Mouse (Mus musculus) megakaryocyte-erythroid progenitor cell, adult 5-6 weeks (primary cell): ENCODE measurements around the gene Gm20605. TPM values are rescaled to one million over a fixed set of nuclear protein-coding genes. Genes with fewer than 3 reads are reported as not detected.

Experiments
- ATAC-seq: replicated peaks from 2 replicates; pipeline ENCODE4 v1.8.0; 2016; ENCODE audit warnings: mild to moderate bottlenecking, inconsistent platforms; ENCODE audit not compliant: severe bottlenecking, poor library complexity, low FRiP score, low TSS enrichment
- total RNA-seq, 2 experiments: library from RNA; stranded (forward) in 1 of 2; stranded (reverse) in 1 of 2; fragments of 200-1000, 215-1000 nt in 1 of 2; fragments of >200 nt in 1 of 2; fragmentation: Nextera tagmentation in 1 of 2; gene quantifications; 2 replicates each; pipeline ENCODE4 v1.2.3; 2014 to 2017

The Gm20605 gene
- total RNA-seq, 2 experiments from 2014 or later: 3.1 to 22.4 TPM

GRCm38 (mm10) chr5:137683388-137684293, 54.7 kb downstream of the Gm20605 start:
- ATAC-seq: no peak

- ATAC-seq: peak; percentile 91
Measured at GRCm38 (mm10) chr5:137684294-137685123, 55.5 kb downstream of the Gm20605 start, which contains the start of gene Agfg2. Agfg2 (minus strand) TSS chr5:137684726.

GRCm38 (mm10) chr5:137685653-137686052, 56.7 kb downstream of the Gm20605 start:
- ATAC-seq: no peak

- ATAC-seq: peak; percentile 87
Measured at GRCm38 (mm10) chr5:137686127-137686790, 57.3 kb downstream of the Gm20605 start.

GRCm38 (mm10) chr5:137689974-137690373, 61.0 kb downstream of the Gm20605 start:
- ATAC-seq: no peak

GRCm38 (mm10) chr5:137690531-137690930, 61.6 kb downstream of the Gm20605 start:
- ATAC-seq: no peak

GRCm38 (mm10) chr5:137691881-137692280, 62.9 kb downstream of the Gm20605 start:
- ATAC-seq: no peak

Other genes with a start within 250 kb of the Gm20605 start
- gene Zan, start 152.1 kb upstream of the Gm20605 start, total RNA-seq (2014; fragmentation: Nextera tagmentation): 0.02 and 0.92 TPM in 2 replicates
- gene Zan, start 152.1 kb upstream of the Gm20605 start, total RNA-seq (2017): 0.05 and 0.11 TPM in 2 replicates
- gene Pop7, start 126.7 kb upstream of the Gm20605 start, total RNA-seq (2014; fragmentation: Nextera tagmentation): 51.2 and 51.5 TPM in 2 replicates
- gene Pop7, start 126.7 kb upstream of the Gm20605 start, total RNA-seq (2017): 26.6 and 34.2 TPM in 2 replicates
- gene Gigyf1, start 110.6 kb upstream of the Gm20605 start, total RNA-seq (2014; fragmentation: Nextera tagmentation): 19.8 and 39.2 TPM in 2 replicates
- 7.9 and 10.8 TPM in 2 replicates for gene Gigyf1, start 110.6 kb upstream of the Gm20605 start, total RNA-seq (2017)
- not detected in 2 replicates for gene Epo, start 95.9 kb upstream of the Gm20605 start, total RNA-seq (2014; fragmentation: Nextera tagmentation)
- gene Epo, start 95.9 kb upstream of the Gm20605 start, total RNA-seq (2017): not detected in 2 replicates
- gene Gnb2, start 95.7 kb upstream of the Gm20605 start, total RNA-seq (2014; fragmentation: Nextera tagmentation): 367 and 396 TPM in 2 replicates
- gene Gnb2, start 95.7 kb upstream of the Gm20605 start, total RNA-seq (2017): 155 and 173 TPM in 2 replicates
- gene Actl6b, start 75.7 kb upstream of the Gm20605 start, total RNA-seq (2014; fragmentation: Nextera tagmentation): not detected in 2 replicates
- gene Actl6b, start 75.7 kb upstream of the Gm20605 start, total RNA-seq (2017): not detected in 2 replicates
- gene Tfr2, start 59.3 kb upstream of the Gm20605 start, total RNA-seq (2014; fragmentation: Nextera tagmentation): 166 and 215 TPM in 2 replicates
- 94.7 and 144 TPM in 2 replicates for gene Tfr2, start 59.3 kb upstream of the Gm20605 start, total RNA-seq (2017)
- gene Mospd3, start 28.1 kb upstream of the Gm20605 start, total RNA-seq (2014; fragmentation: Nextera tagmentation): 258 and 312 TPM in 2 replicates
- gene Mospd3, start 28.1 kb upstream of the Gm20605 start, total RNA-seq (2017): 15.8 and 18.8 TPM in 2 replicates
- gene Pcolce, start 15.4 kb upstream of the Gm20605 start, total RNA-seq (2014; fragmentation: Nextera tagmentation): 3.5 TPM in 1 of 2 replicates, not detected in the other
- 0.34 TPM in 1 of 2 replicates, not detected in the other for gene Pcolce, start 15.4 kb upstream of the Gm20605 start, total RNA-seq (2017)
- gene Fbxo24, start 173 bp upstream of the Gm20605 start, total RNA-seq (2014; fragmentation: Nextera tagmentation): not detected in 2 replicates
- gene Fbxo24, start 173 bp upstream of the Gm20605 start, total RNA-seq (2017): not detected in 2 replicates
- 56.4 and 79.5 TPM in 2 replicates for gene Lrch4, start 54 bp upstream of the Gm20605 start, total RNA-seq (2014; fragmentation: Nextera tagmentation)
- gene Lrch4, start 54 bp upstream of the Gm20605 start, total RNA-seq (2017): 13.9 and 14.7 TPM in 2 replicates
- gene Sap25, start 12.2 kb downstream of the Gm20605 start, total RNA-seq (2014; fragmentation: Nextera tagmentation): 45.8 and 69.9 TPM in 2 replicates
- gene Sap25, start 12.2 kb downstream of the Gm20605 start, total RNA-seq (2017): 10.0 and 12.9 TPM in 2 replicates
- gene Irs3, start 16.5 kb downstream of the Gm20605 start, total RNA-seq (2014; fragmentation: Nextera tagmentation): not detected in 2 replicates
- 0.80 TPM in 1 of 2 replicates, not detected in the other for gene Irs3, start 16.5 kb downstream of the Gm20605 start, total RNA-seq (2017)
- gene Agfg2, start 55.6 kb downstream of the Gm20605 start, total RNA-seq (2014; fragmentation: Nextera tagmentation): 22.7 and 37.5 TPM in 2 replicates
- 17.0 TPM in 2 replicates for gene Agfg2, start 55.6 kb downstream of the Gm20605 start, total RNA-seq (2017)
- gene Nyap1, start 112.4 kb downstream of the Gm20605 start, total RNA-seq (2014; fragmentation: Nextera tagmentation): 0.57 TPM in 1 of 2 replicates, not detected in the other
- not detected in 2 replicates for gene Nyap1, start 112.4 kb downstream of the Gm20605 start, total RNA-seq (2017)
- gene Tsc22d4, start 116.6 kb downstream of the Gm20605 start, total RNA-seq (2014; fragmentation: Nextera tagmentation): 45.4 and 55.2 TPM in 2 replicates
- gene Tsc22d4, start 116.6 kb downstream of the Gm20605 start, total RNA-seq (2017): 43.0 and 66.3 TPM in 2 replicates
- 40.6 and 60.7 TPM in 2 replicates for gene Ppp1r35, start 149.7 kb downstream of the Gm20605 start, total RNA-seq (2014; fragmentation: Nextera tagmentation)
- 30.0 and 60.2 TPM in 2 replicates for gene Ppp1r35, start 149.7 kb downstream of the Gm20605 start, total RNA-seq (2017)
- 59.2 and 84.0 TPM in 2 replicates for gene Mepce, start 158.5 kb downstream of the Gm20605 start, total RNA-seq (2014; fragmentation: Nextera tagmentation)
- 22.0 and 26.7 TPM in 2 replicates for gene Mepce, start 158.5 kb downstream of the Gm20605 start, total RNA-seq (2017)
- gene Zcwpw1, start 158.6 kb downstream of the Gm20605 start, total RNA-seq (2014; fragmentation: Nextera tagmentation): 4.2 and 5.5 TPM in 2 replicates
- 7.8 and 18.7 TPM in 2 replicates for gene Zcwpw1, start 158.6 kb downstream of the Gm20605 start, total RNA-seq (2017)
- gene Pilra, start 207.1 kb downstream of the Gm20605 start, total RNA-seq (2014; fragmentation: Nextera tagmentation): 6.5 TPM in 1 of 2 replicates, not detected in the other
- not detected in 2 replicates for gene Pilra, start 207.1 kb downstream of the Gm20605 start, total RNA-seq (2017)
- gene Pilrb1, start 228.9 kb downstream of the Gm20605 start, total RNA-seq (2014; fragmentation: Nextera tagmentation): not detected in 2 replicates
- gene Pilrb1, start 228.9 kb downstream of the Gm20605 start, total RNA-seq (2017): not detected in 2 replicates
- gene Pilrb2, start 242.6 kb downstream of the Gm20605 start, total RNA-seq (2014; fragmentation: Nextera tagmentation): 1.5 TPM in 1 of 2 replicates, not detected in the other
- not detected in 2 replicates for gene Pilrb2, start 242.6 kb downstream of the Gm20605 start, total RNA-seq (2017)